Mouse (Mus musculus): ENCODE data around the gene Gltpd2.

- TF ChIP-seq CTCF (IDR thresholded peaks at IDR 0.05; ENCODE audit: low read depth, low read length) = no peak
- no peak for TF ChIP-seq POLR2A (IDR thresholded peaks at IDR 0.05; ENCODE audit: insufficient read depth, low read length)
- TF ChIP-seq EP300 (IDR thresholded peaks at IDR 0.05; ENCODE audit: insufficient read depth, low read depth, low read length) = no peak
Measured at GRCm38 (mm10) chr11:70511825-70512224, 7.2 kb upstream of the Gltpd2 start.
